Comparison of ENCODE assay signal across 8 mouse cellular contexts in genomic region chrX:38634801-38635637, GRCm38 (mm10). TPM values are rescaled to one million over a fixed set of nuclear protein-coding genes. Genes with fewer than 3 reads are reported as not detected.
DNase-seq lines count a peak whose midpoint lies in the region; ATAC-seq and TF ChIP-seq lines count a peak whose summit lies in the region.

TSS of gene C1galt1c1 (minus strand) at chrX:38635087.

- H3K4me2 ChIP-seq in kidney, embryonic 14.5 days (replicated peaks; ENCODE audit: low read depth, low read length) = peak within 1 kb of the TSS; percentile 36
- H3K4me2 ChIP-seq in limb, embryonic 15.5 days = peak within 1 kb of the TSS; percentile 42

- DNase-seq in A20 (ENCODE audit: low read depth, low spot score) = peak; percentile 88
- peak; percentile 88 to 90 for DNase-seq in heart, adult 9 months (ENCODE audit: low spot score in 2 of 2)
- DNase-seq in monocyte, adult 2 months (ENCODE audit: low read depth in 1 of 2, low spot score in 2 of 2) = peak; percentile 56 to 79
- DNase-seq in spleen, postnatal 36 days (ENCODE audit: low spot score in 2 of 2) = peak; percentile 89 to 94

- no peak for TF ChIP-seq CTCF in bone marrow macrophage, adult 2 months (IDR thresholded peaks at IDR 0.05; ENCODE audit: low read depth, low read length)
- no peak for TF ChIP-seq CTCF in embryonic fibroblast, embryonic 13.5 days (IDR thresholded peaks at IDR 0.05; ENCODE audit: borderline replicate concordance, insufficient read depth, low read length)

- WGBS in kidney, embryonic 14.5 days = 21% methylated on average over 43 of the region's 43 CpGs
- WGBS in limb, embryonic 15.5 days = 21% methylated on average over 34 of the region's 43 CpGs

- no peaks in the 10 kb centered on the region for H3K9me3 ChIP-seq in kidney, embryonic 14.5 days (ENCODE audit: control insufficient read depth, low read length)
- no peaks in the 10 kb centered on the region for H3K9me3 ChIP-seq in limb, embryonic 15.5 days

- H3K27ac ChIP-seq in bone marrow macrophage, adult 2 months (ENCODE audit: insufficient read depth, low read depth, low read length) = peak within 1 kb of the TSS; percentile 82
- H3K27ac ChIP-seq in embryonic fibroblast, embryonic 13.5 days (ENCODE audit: insufficient read depth, low read length) = peak within 1 kb of the TSS; percentile 68
- H3K27ac ChIP-seq in kidney, embryonic 14.5 days (ENCODE audit: low read depth, low read length) = peak within 1 kb of the TSS; percentile 80; the same call in 1 of the 2 replicates
- H3K27ac ChIP-seq in limb, embryonic 15.5 days = peak within 1 kb of the TSS; percentile 90

- no peaks in the 10 kb centered on the region; the same call in 1 of the 2 replicates for H3K36me3 ChIP-seq in kidney, embryonic 14.5 days (ENCODE audit: control insufficient read depth, insufficient read depth, low read length)
- H3K36me3 ChIP-seq in limb, embryonic 15.5 days = no peaks in the 10 kb centered on the region

- H3K27me3 ChIP-seq in kidney, embryonic 14.5 days (ENCODE audit: control insufficient read depth, insufficient read depth, low read length) = no peaks in the 10 kb centered on the region
- no peaks in the 10 kb centered on the region for H3K27me3 ChIP-seq in limb, embryonic 15.5 days

- peak; percentile 99 for ATAC-seq in kidney, embryonic 14.5 days (ENCODE audit: low FRiP score, low TSS enrichment)
- ATAC-seq in limb, embryonic 15.5 days (ENCODE audit: insufficient number of reproducible peaks, low FRiP score, low TSS enrichment, low read depth) = peak; percentile 99

- H3K9ac ChIP-seq in kidney, embryonic 14.5 days (ENCODE audit: low read depth, low read length) = peak within 1 kb of the TSS; percentile 60
- H3K9ac ChIP-seq in limb, embryonic 15.5 days = peak within 1 kb of the TSS; percentile 37; the same call in 1 of the 2 replicates

- peaks cover 5% of the 10 kb centered on the region for H3K4me1 ChIP-seq in bone marrow macrophage, adult 2 months (ENCODE audit: control insufficient read depth, insufficient read depth, low read length)
- no peaks in the 10 kb centered on the region for H3K4me1 ChIP-seq in embryonic fibroblast, embryonic 13.5 days (ENCODE audit: control insufficient read depth, insufficient read depth, low read length)
- H3K4me1 ChIP-seq in kidney, embryonic 14.5 days (ENCODE audit: control insufficient read depth, insufficient read depth, low read length) = no peaks in the 10 kb centered on the region
- no peaks in the 10 kb centered on the region for H3K4me1 ChIP-seq in limb, embryonic 15.5 days

- no peak for TF ChIP-seq POLR2A in bone marrow macrophage, adult 2 months (IDR thresholded peaks at IDR 0.05; ENCODE audit: borderline replicate concordance, low read depth, low read length)
- TF ChIP-seq POLR2A in embryonic fibroblast, embryonic 13.5 days (IDR thresholded peaks at IDR 0.05; ENCODE audit: low read depth, low read length) = peak; percentile 73

- H3K4me3 ChIP-seq in bone marrow macrophage, adult 2 months (ENCODE audit: insufficient read depth, low read length) = peak within 1 kb of the TSS; percentile 97
- H3K4me3 ChIP-seq in embryonic fibroblast, embryonic 13.5 days (ENCODE audit: insufficient read depth, low read length) = peak within 1 kb of the TSS; percentile 70
- peak within 1 kb of the TSS; percentile 49 for H3K4me3 ChIP-seq in kidney, embryonic 14.5 days (ENCODE audit: low read length)
- H3K4me3 ChIP-seq in limb, embryonic 15.5 days = peak within 1 kb of the TSS; percentile 57

RNA-seq across cellular contexts. Expression of gene C1galt1c1, which starts in this region (rescaled TPM):
- polyA plus RNA-seq in bone marrow macrophage, adult 2 months (2012; ENCODE audit: insufficient read depth, insufficient read length, missing spikeins) = 27.8 and 28.0 TPM in 2 replicates
- 27.4 and 29.7 TPM in 2 replicates for polyA plus RNA-seq in embryonic fibroblast, embryonic 13.5 days (2011; ENCODE audit: insufficient read length, low read depth, missing spikeins)
- polyA plus RNA-seq in kidney, embryonic 14.5 days (2014; fragmentation: Nextera tagmentation; extraction: Ambion mirVana) = 29.0 and 38.4 TPM in 2 replicates
- 31.7 and 35.0 TPM in 2 replicates for polyA plus RNA-seq in limb, embryonic 15.5 days (2015; fragmentation: Nextera tagmentation; extraction: Ambion mirVana)

Comparison
In these comparisons a context has a peak if more than half of its experiments do, and no peak if none do; other contexts are left out.
1. Peak in every context shown above with its lines: DNase-seq, ATAC-seq, H3K4me3 ChIP-seq and H3K27ac ChIP-seq.